Mouse (Mus musculus) ES-Bruce4 (cell line): Measurements from ENCODE around the gene Dtnbp1.

Source experiments
- CTCF ChIP-seq: IDR thresholded peaks from one replicate; pipeline ENCODE4 v1.8.1; 2011; ENCODE audit warnings: low read depth, low read length
- EP300 ChIP-seq: IDR thresholded peaks from 2 replicates; pipeline ENCODE4 v1.6.1; 2011; ENCODE audit warnings: low read depth, low read length; ENCODE audit not compliant: insufficient read depth
- POLR2A ChIP-seq: IDR thresholded peaks from one replicate; pipeline ENCODE4 v1.8.1; 2011; ENCODE audit warnings: low read length; ENCODE audit not compliant: insufficient read depth

- TF ChIP-seq POLR2A: no peak
- TF ChIP-seq CTCF: no peak
- no peak for TF ChIP-seq EP300
Measured at GRCm38 (mm10) chr13:44939326-44940035, 62.5 kb downstream of the Dtnbp1 start.
